Mouse (Mus musculus): ENCODE measurements at regions not wholly inside any gene's neighbourhood (a gene's known extent, or its start where the extent isn't known, plus 50 kb on each side); places are given as distances from the start of the nearest gene placed in this dataset.

- TF ChIP-seq CTCF (IDR thresholded peaks at IDR 0.05; ENCODE audit: control insufficient read depth, insufficient read depth, insufficient read length) (no peak), MAX (IDR thresholded peaks at IDR 0.05) (no peak), MYOG (IDR thresholded peaks at IDR 0.05; ENCODE audit: control insufficient read depth, extremely low read depth, insufficient read length) (no peak), USF1 (IDR thresholded peaks at IDR 0.05; ENCODE audit: low read depth) (no peak), MYOD1 (IDR thresholded peaks at IDR 0.05; ENCODE audit: control insufficient read depth, insufficient read length, low read depth) (no peak)
Observed at GRCm38 (mm10) chr15:67780856-67781255, 1280.1 kb upstream of the Lrrc6 start.
